Mouse (Mus musculus) thymus, adult 2 months (tissue): ENCODE results near the gene Fndc9.

Experiments used
- CTCF ChIP-seq: fragments of 200-500 bp; IDR thresholded peaks from 2 replicates; pipeline ENCODE4 v1.5.1; 2012; ENCODE audit warnings: mild to moderate bottlenecking, control low read depth, low read length, moderate library complexity, borderline replicate concordance; ENCODE audit not compliant: control insufficient read depth, poor library complexity, insufficient read depth; ENCODE audit errors: extremely low read depth
- POLR2A ChIP-seq: fragments of 200-500 bp; IDR thresholded peaks from 2 replicates; pipeline ENCODE4 v1.6.1; 2012; ENCODE audit warnings: mild to moderate bottlenecking, low read length, control low read depth, moderate library complexity; ENCODE audit not compliant: control insufficient read depth, poor library complexity, insufficient read depth; ENCODE audit errors: extremely low read depth

DNA sequence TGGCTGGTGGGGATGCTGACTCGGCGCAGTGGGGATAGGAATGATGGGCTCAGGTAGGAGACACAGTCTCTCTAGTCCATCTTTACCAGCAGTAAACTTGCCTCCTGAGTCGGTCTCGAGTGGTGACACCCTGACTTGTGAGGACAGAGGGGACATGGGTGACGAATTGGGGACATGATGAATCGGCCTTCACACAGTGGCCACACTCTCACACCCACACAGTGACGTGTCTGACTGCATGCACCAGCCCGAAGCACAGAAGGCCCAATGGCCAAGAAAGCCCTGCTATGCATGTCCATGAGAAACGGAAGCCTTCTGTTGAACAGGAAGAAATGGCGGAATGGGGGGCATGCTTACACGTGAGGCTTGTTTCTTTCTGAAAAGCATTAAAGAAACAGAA is 28.0 kb downstream of the Fndc9 start:
- TF ChIP-seq POLR2A (no peak), CTCF (no peak)
